In genomic region chr1:132353389-132353788, GRCm38 (mm10) we compare ENCODE assay signal across 22 mouse cellular contexts. TPM values are rescaled to one million over a fixed set of nuclear protein-coding genes. Genes with fewer than 3 reads are reported as not detected.
DNase-seq lines count a peak whose midpoint lies in the region; ATAC-seq and TF ChIP-seq lines count a peak whose summit lies in the region.
"Had no signal": no experiment of that assay in that cellular context is flagged by ENCODE, and none has a peak within 500 bp of the region (broad histone marks: within the 10 kb centered on the region; RNA-seq: fewer than 3 reads in every experiment).

No protein-coding gene starts in this region.

- peak; percentile 50 for TF ChIP-seq POLR2A in myocyte (IDR thresholded peaks at IDR 0.05; ENCODE audit: insufficient read length, low read depth)

- no peak overlapping the region for H3ac ChIP-seq in myocyte (ENCODE audit: control insufficient read depth, insufficient read length)

- no peak overlapping the region for H3K9ac ChIP-seq in intestine, postnatal 0 days (ENCODE audit: low read depth, low read length)
- no peak overlapping the region for H3K9ac ChIP-seq in intestine, embryonic 16.5 days (ENCODE audit: low read depth, low read length)
- H3K9ac ChIP-seq: embryonic facial prominence, embryonic 15.5 days; heart, embryonic 13.5 days; lung, embryonic 15.5 days; midbrain, embryonic 13.5 days had no signal

- H3K4me3 ChIP-seq in intestine, postnatal 0 days (ENCODE audit: low read depth, low read length): no peak overlapping the region
- H3K4me3 ChIP-seq in intestine, embryonic 16.5 days (ENCODE audit: low read length): no peak overlapping the region
- H3K4me3 ChIP-seq in myocyte: no peak overlapping the region
- H3K4me3 ChIP-seq: embryonic facial prominence, embryonic 15.5 days; heart, embryonic 13.5 days; lung, embryonic 15.5 days; midbrain, embryonic 13.5 days had no signal

- WGBS in intestine, postnatal 0 days: 51% methylated on average over 5 of the region's 5 CpGs
- WGBS in intestine, embryonic 16.5 days: 63% methylated on average over 5 of the region's 5 CpGs

- no peak overlapping the region for H3K4me2 ChIP-seq in intestine, postnatal 0 days (replicated peaks; ENCODE audit: low read depth)
- no peak overlapping the region for H3K4me2 ChIP-seq in intestine, embryonic 16.5 days (ENCODE audit: low read depth, low read length)
- peak overlapping the region; percentile 52 for H3K4me2 ChIP-seq in myocyte (ENCODE audit: low read depth)
- H3K4me2 ChIP-seq: embryonic facial prominence, embryonic 15.5 days; heart, embryonic 13.5 days; lung, embryonic 15.5 days; midbrain, embryonic 13.5 days had no signal

- peak; percentile 30 to 59 for DNase-seq in urinary bladder, adult 18-20 months (ENCODE audit: low spot score in 2 of 2)
- DNase-seq in urinary bladder, adult 2 months (ENCODE audit: low spot score): no peak
- peak; percentile 57 for DNase-seq in NIH3T3 (ENCODE audit: low read depth)
- DNase-seq in lung, postnatal 14 days: no peak
- DNase-seq in B cell, adult 2 months: no peak
- DNase-seq: cerebellum, adult 18-20 months; cerebellum, postnatal 36 days; heart, postnatal 4 days; kidney, adult 2 months; right cerebral cortex, postnatal 14 days; spleen, adult 18-20 months; thymus, adult 18-20 months; thymus, postnatal 4 days had no signal

- no peak for TF ChIP-seq CTCF in intestine, postnatal 0 days (IDR thresholded peaks at IDR 0.05; ENCODE audit: low read depth)

- no peaks in the 10 kb centered on the region for H3K36me3 ChIP-seq in intestine, postnatal 0 days (ENCODE audit: control insufficient read depth, insufficient read depth)
- 0 out of 2 replicates have a peak, but pooled peaks cover 2% of the 10 kb centered on the region for H3K36me3 ChIP-seq in intestine, embryonic 16.5 days (ENCODE audit: control insufficient read depth, insufficient read depth, low read length)
- H3K36me3 ChIP-seq in myocyte (ENCODE audit: control insufficient read depth, insufficient read depth): no peaks in the 10 kb centered on the region

- no peaks in the 10 kb centered on the region for H3K79me2 ChIP-seq in myocyte (ENCODE audit: control insufficient read depth, insufficient read depth)

- no peak overlapping the region for H3K27ac ChIP-seq in intestine, postnatal 0 days (ENCODE audit: low read depth, low read length)
- no peak overlapping the region for H3K27ac ChIP-seq in intestine, embryonic 16.5 days (ENCODE audit: low read length)
- H3K27ac ChIP-seq: embryonic facial prominence, embryonic 15.5 days; heart, embryonic 13.5 days; hindbrain, postnatal 0 days; lung, embryonic 15.5 days; midbrain, embryonic 13.5 days had no signal

- peak; percentile 50 for ATAC-seq in intestine, postnatal 0 days
- ATAC-seq in intestine, embryonic 16.5 days: no peak
- ATAC-seq: CD4-positive, CD25-positive, alpha-beta regulatory T cell, adult 4 months; hindbrain, postnatal 0 days; midbrain, embryonic 13.5 days had no signal

- no peaks in the 10 kb centered on the region for H3K4me1 ChIP-seq in intestine, postnatal 0 days (replicated peaks; ENCODE audit: control insufficient read depth, insufficient read depth, low read length)
- H3K4me1 ChIP-seq in intestine, embryonic 16.5 days (ENCODE audit: control insufficient read depth, insufficient read depth, low read length): no peaks in the 10 kb centered on the region

- 0 out of 2 replicates have a peak, but pooled peaks cover 3% of the 10 kb centered on the region for H3K9me3 ChIP-seq in intestine, postnatal 0 days (ENCODE audit: control insufficient read depth)
- no peaks in the 10 kb centered on the region for H3K9me3 ChIP-seq in intestine, embryonic 16.5 days (ENCODE audit: control insufficient read depth, low read length)
- H3K9me3 ChIP-seq: embryonic facial prominence, embryonic 15.5 days; lung, embryonic 15.5 days had no signal

- no peaks in the 10 kb centered on the region for H3K27me3 ChIP-seq in intestine, postnatal 0 days (replicated peaks; ENCODE audit: control insufficient read depth, insufficient read depth, low read length)
- no peaks in the 10 kb centered on the region for H3K27me3 ChIP-seq in intestine, embryonic 16.5 days (replicated peaks; ENCODE audit: control insufficient read depth, insufficient read depth, low read length)
- no peaks in the 10 kb centered on the region for H3K27me3 ChIP-seq in myocyte (ENCODE audit: control insufficient read depth, insufficient read depth, insufficient read length)
- H3K27me3 ChIP-seq: embryonic facial prominence, embryonic 15.5 days; heart, embryonic 13.5 days; lung, embryonic 15.5 days; midbrain, embryonic 13.5 days had no signal

TF ChIP-seq in myocyte, 11 proteins besides CTCF, POLR2A, EP300 and RAD21:
- TF ChIP-seq MYOD1 (IDR thresholded peaks at IDR 0.05; ENCODE audit: control insufficient read depth in 1 of 3, insufficient read length in 2 of 3, low read depth in 2 of 3) (peak in 1 of 3 experiments; percentile 45), TCF12 (IDR thresholded peaks at IDR 0.05; ENCODE audit: insufficient read depth, poor library complexity, severe bottlenecking) (no peak), POLR2AphosphoS2 (IDR thresholded peaks at IDR 0.05; ENCODE audit: insufficient read length, low read depth) (peak; percentile 59), MYOG (IDR thresholded peaks at IDR 0.05; ENCODE audit: control insufficient read depth in 1 of 3, insufficient read depth in 1 of 3, insufficient read length in 2 of 3, low read depth in 2 of 3) (peak in 1 of 3 experiments; percentile 10)

RNA-seq across cellular contexts. Expression of gene Nuak2, which starts 37.5 kb away (rescaled TPM):
- polyA plus RNA-seq in intestine, postnatal 0 days (2015; fragmentation: Nextera tagmentation; extraction: Ambion mirVana): 20.0 and 20.6 TPM in 2 replicates
- 4.6 and 5.6 TPM in 2 replicates for polyA plus RNA-seq in intestine, embryonic 16.5 days (2015; fragmentation: Nextera tagmentation; extraction: Ambion mirVana)
- 3.4 TPM in 2 replicates for polyA plus RNA-seq in urinary bladder, adult 2 months (2012; rRNA removed)
- 6.0 TPM for polyA plus RNA-seq in myocyte (2012; fragmentation: generic; extraction: Trizol)

RNA-seq across cellular contexts. Expression of gene Tmcc2, which starts 37.7 kb away (rescaled TPM):
- 2.2 and 2.3 TPM in 2 replicates for polyA plus RNA-seq in intestine, postnatal 0 days (2015; fragmentation: Nextera tagmentation; extraction: Ambion mirVana)
- polyA plus RNA-seq in intestine, embryonic 16.5 days (2015; fragmentation: Nextera tagmentation; extraction: Ambion mirVana): 9.4 and 12.2 TPM in 2 replicates
- 7.9 and 9.8 TPM in 2 replicates for polyA plus RNA-seq in urinary bladder, adult 2 months (2012; rRNA removed)
- polyA plus RNA-seq in myocyte (2012; fragmentation: generic; extraction: Trizol): 35.2 TPM

RNA-seq across cellular contexts. Expression of gene Klhdc8a, which starts 55.0 kb away (rescaled TPM):
- polyA plus RNA-seq in intestine, postnatal 0 days (2015; fragmentation: Nextera tagmentation; extraction: Ambion mirVana): 0.46 and 0.51 TPM in 2 replicates
- 0.09 and 0.33 TPM in 2 replicates for polyA plus RNA-seq in intestine, embryonic 16.5 days (2015; fragmentation: Nextera tagmentation; extraction: Ambion mirVana)
- 1.2 and 1.5 TPM in 2 replicates for polyA plus RNA-seq in urinary bladder, adult 2 months (2012; rRNA removed)
- 12.4 TPM for polyA plus RNA-seq in myocyte (2012; fragmentation: generic; extraction: Trizol)

Comparison
In these comparisons a context has a peak if more than half of its experiments do, and no peak if none do; other contexts are left out.
1. DNase-seq: peak in urinary bladder, adult 18-20 months (2 of 2) and NIH3T3 (single experiment); none in urinary bladder, adult 2 months (single experiment), lung, postnatal 14 days (single experiment) and B cell, adult 2 months (0 of 2).